Mouse (Mus musculus): ENCODE measurements at regions not wholly inside any gene's neighbourhood (a gene's known extent, or its start where the extent isn't known, plus 50 kb on each side); places are given as distances from the start of the nearest gene placed in this dataset.
"Not testable (repeated sequence)": the region's sequence is repeated elsewhere in the genome, so short reads cannot be mapped to it uniquely, and the experiment has no call there.

DNA sequence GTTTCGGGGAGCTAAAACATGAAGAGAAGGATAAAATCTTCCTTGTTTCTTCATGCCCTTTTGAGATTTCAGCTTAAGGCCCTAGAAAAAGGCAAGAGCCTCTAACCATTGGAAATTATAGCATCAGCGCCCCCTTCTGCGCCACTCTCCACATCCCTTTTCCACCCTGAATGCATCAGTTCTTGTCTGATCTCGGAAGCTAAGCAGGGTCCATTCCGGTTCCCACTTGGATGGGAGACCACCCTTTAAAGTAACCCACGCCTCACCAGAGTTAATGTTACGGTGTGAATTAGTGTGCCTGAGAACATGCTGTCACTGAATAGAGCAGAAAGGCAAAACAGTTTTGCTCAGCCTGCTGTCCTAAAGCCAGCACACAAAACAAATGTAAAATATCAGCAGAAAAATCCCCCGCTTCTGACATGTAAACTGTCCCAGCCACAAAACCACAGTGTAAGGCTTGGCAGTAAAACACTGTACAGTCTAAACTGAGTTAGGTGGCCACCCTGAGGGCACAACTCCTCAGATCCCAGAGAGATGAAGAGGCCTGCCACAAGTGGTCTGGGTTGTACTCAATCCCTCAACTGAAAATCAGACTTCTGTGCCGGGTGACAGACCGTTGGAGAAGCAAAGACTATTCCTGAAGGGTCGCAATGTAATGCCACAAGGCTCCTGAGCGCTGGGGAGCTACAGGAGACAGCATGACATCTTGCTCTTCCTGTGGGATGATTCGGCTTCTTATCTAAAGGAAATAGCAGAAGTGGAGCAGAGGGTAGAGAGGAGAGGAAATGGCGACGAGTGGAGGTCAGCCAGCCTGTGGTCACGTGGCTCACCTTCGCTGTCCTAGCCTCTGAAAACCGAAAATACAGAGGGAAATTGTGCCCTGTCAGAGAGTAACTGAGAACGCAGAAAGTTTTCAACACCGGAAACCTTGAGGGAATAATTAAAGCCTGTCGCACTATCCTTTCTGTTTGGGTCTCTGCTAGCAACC lies 176.2 kb downstream of the Kctd12 start:
- in situ Hi-C loops (cut with MboI; ENCODE audit: unreplicated experiment in 2 of 2), result loop anchor here (5.0 kb wide), 2 partner anchors 101 to 176 kb away; partner anchors contain the start of gene Kctd12 (in 2 of the 2)

DNA sequence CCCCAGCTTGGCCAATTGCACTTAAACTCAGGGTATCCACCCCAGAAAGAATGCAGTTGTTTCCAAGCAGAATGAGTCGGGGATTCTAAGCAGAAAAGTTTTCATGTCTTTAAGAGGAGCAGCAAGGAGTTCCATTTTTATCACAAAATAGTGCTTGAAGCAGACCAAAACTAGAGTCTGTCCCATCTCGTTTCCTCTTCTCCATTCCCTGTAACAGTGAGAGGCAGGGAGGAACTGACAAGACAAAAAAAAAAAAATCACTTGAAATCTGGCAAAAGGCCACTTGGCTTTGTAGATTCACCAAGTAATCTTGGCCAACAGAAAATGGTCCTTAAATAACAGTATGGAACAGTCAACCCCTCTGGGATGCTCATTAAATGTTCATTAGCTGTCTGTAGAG lies 186.8 kb downstream of the Kctd12 start:
- in situ Hi-C loops (cut with MboI; ENCODE audit: unreplicated experiment in 2 of 2), result loop anchor here (10.0 to 25.0 kb wide), 4 partner anchors 739 to 1008 kb away; no protein-coding TSS in a partner anchor

DNA sequence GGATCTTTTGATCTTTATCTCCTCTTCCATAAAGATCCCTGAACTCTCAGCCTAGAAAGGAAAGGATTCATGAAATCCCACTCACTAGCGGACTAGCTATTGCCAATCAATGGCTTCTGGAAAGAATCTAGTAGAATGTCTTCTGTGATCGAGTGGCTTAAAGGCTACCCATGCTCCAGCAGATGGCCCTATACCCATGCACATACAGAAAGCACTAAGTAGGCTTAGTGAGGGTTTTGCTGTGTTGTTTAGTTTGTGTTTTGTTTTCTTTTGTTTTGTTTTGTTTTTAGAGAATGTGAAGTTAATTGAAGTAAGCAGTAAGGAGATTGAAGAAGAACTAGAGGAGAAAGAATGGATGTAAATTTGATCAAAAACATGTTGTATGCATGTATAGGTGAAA lies 187.5 kb downstream of the Kctd12 start:
- in situ Hi-C loops (cut with MboI; ENCODE audit: unreplicated experiment in 2 of 2), result loop anchor here (10.0 to 25.0 kb wide), 4 partner anchors 740 to 1008 kb away; no protein-coding TSS in a partner anchor

- in situ Hi-C loops (cut with MboI; ENCODE audit: unreplicated experiment in 2 of 2), result loop anchor here (10.0 to 25.0 kb wide), 4 partner anchors 741 to 1006 kb away; no protein-coding TSS in a partner anchor
Observed at GRCm38 (mm10) chr14:102793753-102794152, 188.7 kb downstream of the Kctd12 start.

GRCm38 (mm10) chr14:102790916-102791315 lies 191.5 kb downstream of the Kctd12 start:
- in situ Hi-C loops (cut with MboI; ENCODE audit: unreplicated experiment in 2 of 2), result loop anchor here (10.0 to 25.0 kb wide), 4 partner anchors 744 to 1004 kb away; no protein-coding TSS in a partner anchor

GRCm38 (mm10) chr14:102782227-102782626 lies 200.2 kb downstream of the Kctd12 start:
- in situ Hi-C loops (cut with MboI; ENCODE audit: unreplicated experiment in 2 of 2), result loop anchor here (10.0 to 25.0 kb wide), 3 partner anchors 257 to 995 kb away; no protein-coding TSS in a partner anchor

DNA sequence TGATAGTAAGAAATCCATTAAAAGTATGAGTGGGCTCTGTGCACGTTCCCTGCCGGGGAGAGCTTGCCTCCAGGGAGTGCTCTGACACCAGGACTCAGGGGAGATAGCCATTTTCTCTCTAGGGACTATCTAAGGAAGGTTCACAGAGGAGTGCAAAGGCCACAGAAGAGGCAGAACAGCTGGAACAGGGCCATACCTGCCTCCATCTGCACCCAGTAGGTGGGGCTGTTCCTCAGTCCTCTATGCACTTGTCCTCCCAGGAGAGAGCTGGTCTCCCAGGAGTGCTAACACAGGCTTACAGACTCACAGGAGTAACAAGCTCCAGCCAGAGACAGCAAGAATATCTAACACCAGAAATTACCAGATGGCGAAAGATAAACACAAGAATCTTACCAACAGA lies 212.7 kb downstream of the Kctd12 start:
- in situ Hi-C loops (cut with MboI; ENCODE audit: unreplicated experiment in 2 of 2), result no loop called here

DNA sequence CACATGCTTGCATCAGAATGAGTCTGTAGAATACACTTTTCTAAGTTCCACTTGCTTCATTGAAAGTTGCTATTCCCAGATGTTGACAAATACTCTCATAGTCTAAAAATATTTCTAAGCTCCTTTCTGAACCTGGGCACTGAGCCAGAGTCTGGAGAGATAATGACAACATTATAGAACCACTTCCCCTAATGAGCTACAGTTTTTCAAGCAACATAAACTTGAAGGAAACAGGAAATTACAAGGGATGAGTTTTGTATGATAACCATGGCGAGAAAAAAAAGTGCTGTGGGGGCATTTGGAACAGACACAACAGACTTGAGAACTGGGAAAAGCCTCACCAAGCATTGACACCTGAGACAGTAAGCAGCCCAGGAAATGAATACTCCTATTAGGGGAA lies 233.8 kb downstream of the Kctd12 start:
- in situ Hi-C loops (cut with MboI; ENCODE audit: unreplicated experiment in 2 of 2), result no loop called here

GRCm38 (mm10) chr14:102742331-102742730 lies 240.1 kb downstream of the Kctd12 start:
- in situ Hi-C loops (cut with MboI; ENCODE audit: unreplicated experiment in 2 of 2), result no loop called here

DNA sequence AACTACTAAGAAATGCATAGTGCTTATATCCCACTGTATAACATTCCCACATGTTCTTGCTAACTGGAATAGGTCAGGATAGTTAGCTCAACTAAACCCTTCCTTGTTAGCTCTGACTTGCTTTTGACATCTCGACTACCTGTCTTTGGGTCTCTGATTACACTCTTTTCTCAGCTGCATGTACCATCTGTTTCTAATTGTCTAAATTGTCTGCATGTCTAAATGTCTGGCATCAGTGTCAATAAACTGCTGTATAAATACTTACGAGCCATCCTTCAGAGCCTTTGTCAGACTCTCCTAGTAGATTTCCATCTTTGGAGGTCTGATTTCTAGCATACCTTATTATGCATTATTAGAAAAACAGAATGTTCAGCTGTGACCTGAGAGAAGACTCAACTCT lies 245.8 kb downstream of the Kctd12 start:
- in situ Hi-C loops (cut with MboI; ENCODE audit: unreplicated experiment in 2 of 2), result no loop called here

DNA sequence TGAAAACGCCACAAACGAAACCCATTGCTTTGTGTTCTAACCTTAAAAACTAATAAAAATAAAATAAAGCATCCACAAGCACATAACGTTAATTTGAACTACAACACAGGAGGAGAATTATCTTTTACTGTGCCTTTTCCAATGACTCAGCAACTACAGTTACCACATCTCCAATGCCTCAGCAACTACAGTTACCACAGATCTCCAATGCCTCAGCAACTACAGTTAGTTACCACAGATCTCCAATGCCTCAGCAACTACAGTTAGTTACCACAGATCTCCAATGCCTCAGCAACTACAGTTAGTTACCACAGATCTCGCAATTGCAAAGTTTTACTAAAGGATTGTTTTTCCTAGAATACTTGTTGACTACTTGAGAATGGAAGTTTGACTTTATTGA lies 248.7 kb downstream of the Kctd12 start:
- in situ Hi-C loops (cut with MboI; ENCODE audit: unreplicated experiment in 2 of 2), result not testable (repeated sequence)

GRCm38 (mm10) chr14:102731746-102732145 lies 250.7 kb downstream of the Kctd12 start:
- in situ Hi-C loops (cut with MboI; ENCODE audit: unreplicated experiment in 2 of 2), result no loop called here

- in situ Hi-C loops (cut with MboI; ENCODE audit: unreplicated experiment in 2 of 2), result no loop called here
Observed at GRCm38 (mm10) chr14:102722633-102723032, 259.8 kb downstream of the Kctd12 start.

GRCm38 (mm10) chr14:102718558-102718957 lies 263.9 kb downstream of the Kctd12 start:
- in situ Hi-C loops (cut with MboI; ENCODE audit: unreplicated experiment in 2 of 2), result no loop called here

DNA sequence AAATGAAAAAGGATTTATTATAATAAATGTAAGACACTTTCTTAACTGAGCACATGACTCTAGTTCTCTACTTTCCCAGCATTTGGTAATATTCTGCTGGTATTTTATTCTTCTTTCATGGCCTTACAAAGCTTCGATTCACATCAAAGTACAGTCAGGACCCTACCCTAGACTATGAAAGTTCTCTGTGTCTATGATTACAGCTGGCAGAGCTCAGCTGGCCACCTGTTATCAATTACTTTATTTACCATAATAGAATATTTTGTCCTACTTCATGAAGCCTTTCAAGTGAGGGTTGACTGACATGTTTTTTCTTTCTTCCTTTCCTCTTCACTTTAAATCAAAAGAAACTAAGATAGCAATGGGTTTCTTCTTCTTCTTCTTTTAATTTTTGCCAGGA lies 269.8 kb downstream of the Kctd12 start:
- in situ Hi-C loops (cut with MboI; ENCODE audit: unreplicated experiment in 2 of 2), result no loop called here

- in situ Hi-C loops (cut with MboI; ENCODE audit: unreplicated experiment in 2 of 2), result no loop called here
Observed at GRCm38 (mm10) chr14:102706704-102707336, 275.6 kb downstream of the Kctd12 start.

DNA sequence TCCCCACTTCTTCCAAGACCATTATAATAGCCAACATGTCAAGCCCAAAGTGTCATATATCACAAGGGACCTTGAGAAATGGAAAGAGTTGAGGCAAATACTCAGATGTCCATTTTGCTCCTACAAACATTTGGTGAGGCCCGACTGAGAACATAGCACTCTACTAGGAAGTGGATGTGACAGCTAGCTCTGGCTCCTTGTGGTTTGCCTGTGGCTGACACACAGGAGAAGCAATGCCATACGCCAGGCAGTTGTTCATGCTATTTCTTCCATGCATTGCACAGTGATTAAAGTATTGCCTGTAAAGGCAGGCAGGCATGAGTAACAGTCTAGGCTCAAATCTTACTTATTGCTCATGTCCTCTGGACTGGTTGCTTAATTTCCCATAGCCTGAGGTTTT lies 281.3 kb downstream of the Kctd12 start:
- in situ Hi-C loops (cut with MboI; ENCODE audit: unreplicated experiment in 2 of 2), result no loop called here

DNA sequence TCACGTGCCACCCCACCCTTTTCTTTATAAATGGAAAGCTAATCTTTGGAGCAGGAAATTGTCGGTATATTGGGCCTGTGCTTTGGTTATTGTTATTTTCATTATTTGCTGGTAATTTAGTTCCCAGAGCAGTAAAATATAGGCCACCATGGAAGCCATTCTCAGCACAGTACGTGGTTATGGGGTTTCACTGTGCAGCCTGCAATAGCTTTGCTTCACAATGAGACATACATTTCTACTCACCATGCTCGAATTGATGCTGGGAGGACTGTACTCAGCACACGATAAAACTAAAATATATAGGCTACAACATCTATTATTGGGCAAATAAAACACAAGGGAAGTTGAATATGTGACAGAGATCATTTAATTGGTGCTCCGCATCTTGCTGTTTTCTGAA lies 282.0 kb downstream of the Kctd12 start:
- in situ Hi-C loops (cut with MboI; ENCODE audit: unreplicated experiment in 2 of 2), result no loop called here

GRCm38 (mm10) chr14:102699015-102699414 lies 283.4 kb downstream of the Kctd12 start:
- in situ Hi-C loops (cut with MboI; ENCODE audit: unreplicated experiment in 2 of 2), result no loop called here

DNA sequence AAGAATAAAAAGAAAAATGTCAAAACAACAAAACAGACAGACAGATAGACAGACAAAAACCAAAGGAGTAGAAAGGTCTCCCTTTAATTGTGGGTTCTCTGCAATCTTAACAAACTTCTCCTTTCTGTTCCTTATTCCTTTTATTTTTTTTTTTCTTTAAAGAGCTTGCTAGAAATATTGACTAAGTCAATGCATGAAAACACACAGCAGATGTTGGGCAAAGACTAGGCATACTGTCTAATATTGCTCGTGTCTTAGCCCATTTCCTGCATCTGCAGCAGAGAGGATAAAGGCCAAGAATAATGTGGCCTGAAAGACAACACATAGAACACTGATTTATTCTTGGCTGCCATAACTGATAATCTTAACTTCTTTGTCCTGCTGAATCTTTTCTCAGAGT lies 295.6 kb downstream of the Kctd12 start:
- in situ Hi-C loops (cut with MboI; ENCODE audit: unreplicated experiment in 2 of 2), result no loop called here

DNA sequence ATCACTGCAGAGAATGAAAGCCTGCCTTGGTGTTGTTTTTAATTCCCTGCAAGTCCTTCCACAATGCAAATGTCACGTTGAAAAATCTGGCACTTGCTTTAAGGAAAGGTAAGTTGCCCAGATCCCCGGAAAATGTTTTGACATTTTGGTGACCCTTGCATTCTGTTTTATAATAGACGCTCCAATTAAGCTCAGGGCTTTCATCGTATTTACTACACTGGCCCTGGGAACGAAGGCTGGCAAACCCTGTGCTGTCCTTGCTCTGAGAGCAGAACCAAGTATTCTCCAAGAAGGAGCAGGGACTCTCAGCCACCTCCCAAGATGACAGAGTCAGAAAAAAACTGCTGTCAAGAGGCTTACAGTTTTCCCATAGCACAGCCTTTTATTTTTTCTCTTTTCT lies 305.9 kb downstream of the Kctd12 start:
- in situ Hi-C loops (cut with MboI; ENCODE audit: unreplicated experiment in 2 of 2), result no loop called here

All from v-Abl transformed pro-B cells (cell line).